ENCODE assay signal across 7 mouse cellular contexts in the genomic region with DNA sequence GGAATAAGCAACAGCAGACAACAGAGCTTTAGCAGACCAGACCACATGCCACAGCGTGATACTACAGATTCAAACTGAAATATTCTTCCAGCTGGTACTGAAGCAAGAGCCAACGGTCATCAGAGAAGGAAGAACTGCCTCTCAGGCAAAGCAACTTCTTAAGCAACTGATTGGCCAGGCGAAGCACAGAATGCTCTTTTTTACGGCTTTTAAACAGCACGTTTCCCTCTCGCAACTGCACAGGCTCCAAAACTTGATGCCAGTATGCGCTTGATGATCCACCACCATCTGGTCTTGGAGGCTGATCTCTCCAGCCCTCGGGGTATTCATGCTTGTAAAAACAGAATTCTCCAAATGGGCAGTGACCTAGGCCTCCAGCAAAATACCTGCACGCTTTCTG. TPM values are rescaled to one million over a fixed set of nuclear protein-coding genes. Genes with fewer than 3 reads are reported as not detected.
DNase-seq lines count a peak whose midpoint lies in the region; ATAC-seq and TF ChIP-seq lines count a peak whose summit lies in the region.

No protein-coding gene starts in this region.

- peak; percentile 14 to 17 for DNase-seq in layer of hippocampus, postnatal 14 days (ENCODE audit: low spot score in 2 of 2)
- no peak for DNase-seq in layer of hippocampus, adult 2 months (ENCODE audit: low spot score in 2 of 2)
- DNase-seq in forebrain, embryonic 10.5 days (ENCODE audit: extremely low spot score, low spot score), result no peak
- no peak for DNase-seq in gastrocnemius, postnatal 14 days

- ATAC-seq in intestine, embryonic 15.5 days, result no peak
- no peak for ATAC-seq in neural tube, embryonic 15.5 days (ENCODE audit: low FRiP score)
- no peak for ATAC-seq in frontal cortex, adult (ENCODE audit: low TSS enrichment)

- peaks cover 12% of the 10 kb centered on the region for H3K4me1 ChIP-seq in forebrain, embryonic 10.5 days
- H3K4me1 ChIP-seq in intestine, embryonic 15.5 days (replicated peaks), result 0 out of 2 replicates have a peak, but pooled peaks cover 3% of the 10 kb centered on the region
- H3K4me1 ChIP-seq in neural tube, embryonic 15.5 days, result peaks cover 11% of the 10 kb centered on the region

- peak overlapping the region; percentile 73 for H3K4me2 ChIP-seq in intestine, embryonic 15.5 days (replicated peaks)
- H3K4me2 ChIP-seq in neural tube, embryonic 15.5 days, result peak overlapping the region; percentile 62

- peaks cover 25% of the 10 kb centered on the region for H3K9me3 ChIP-seq in forebrain, embryonic 10.5 days
- no peaks in the 10 kb centered on the region for H3K9me3 ChIP-seq in intestine, embryonic 15.5 days
- 0 out of 2 replicates have a peak, but pooled peaks cover 6% of the 10 kb centered on the region for H3K9me3 ChIP-seq in neural tube, embryonic 15.5 days (replicated peaks)

- 63% methylated on average over 9 of the region's 9 CpGs for WGBS in forebrain, embryonic 10.5 days
- WGBS in intestine, embryonic 15.5 days, result 82% methylated on average over 9 of the region's 9 CpGs
- WGBS in neural tube, embryonic 15.5 days, result 46% methylated on average over 9 of the region's 9 CpGs

- intact Hi-C loops in gastrocnemius, postnatal 14 days (cut with DNase I; ENCODE audit: low total_unique reads), result no loop called here

- no peak overlapping the region for H3K9ac ChIP-seq in intestine, embryonic 15.5 days
- peak overlapping the region; percentile 73 for H3K9ac ChIP-seq in neural tube, embryonic 15.5 days (replicated peaks)

- H3K4me3 ChIP-seq in layer of hippocampus, adult 2 months, result no peak overlapping the region
- H3K4me3 ChIP-seq in forebrain, embryonic 10.5 days, result peak overlapping the region; percentile 71
- H3K4me3 ChIP-seq in intestine, embryonic 15.5 days (replicated peaks), result no peak overlapping the region
- peak overlapping the region; percentile 66 for H3K4me3 ChIP-seq in neural tube, embryonic 15.5 days (replicated peaks)

- 0 out of 2 replicates have a peak, but pooled peaks cover 3% of the 10 kb centered on the region for H3K36me3 ChIP-seq in forebrain, embryonic 10.5 days (replicated peaks)
- no peaks in the 10 kb centered on the region for H3K36me3 ChIP-seq in intestine, embryonic 15.5 days
- no peaks in the 10 kb centered on the region for H3K36me3 ChIP-seq in neural tube, embryonic 15.5 days

- no peak for TF ChIP-seq CTCF in layer of hippocampus, adult 2 months (conservative IDR thresholded peaks at IDR 0.05)

- H3K27me3 ChIP-seq in forebrain, embryonic 10.5 days (ENCODE audit: poor library complexity, severe bottlenecking), result no peaks in the 10 kb centered on the region
- H3K27me3 ChIP-seq in intestine, embryonic 15.5 days (replicated peaks), result no peaks in the 10 kb centered on the region
- H3K27me3 ChIP-seq in neural tube, embryonic 15.5 days (replicated peaks), result no peaks in the 10 kb centered on the region

- H3K27ac ChIP-seq in layer of hippocampus, adult 2 months, result no peak overlapping the region
- peak overlapping the region; percentile 96 for H3K27ac ChIP-seq in forebrain, embryonic 10.5 days
- no peak overlapping the region for H3K27ac ChIP-seq in intestine, embryonic 15.5 days
- no peak overlapping the region for H3K27ac ChIP-seq in neural tube, embryonic 15.5 days (replicated peaks)

RNA-seq across cellular contexts. Expression of gene Mkrn3, which starts 1.6 kb away (rescaled TPM):
- 10 to 100 TPM; 15.3 to 15.4 TPM for total RNA-seq in layer of hippocampus, postnatal 14 days (2021)
- under 1 TPM; 0.76 to 0.84 TPM for total RNA-seq in layer of hippocampus, adult 2 months (2021)
- 14.9 and 16.2 TPM in 2 replicates for polyA plus RNA-seq in forebrain, embryonic 10.5 days (2016; fragmentation: Nextera tagmentation; extraction: Ambion mirVana)
- polyA plus RNA-seq in intestine, embryonic 15.5 days (2015; fragmentation: Nextera tagmentation; extraction: Ambion mirVana), result 4.2 and 4.4 TPM in 2 replicates
- polyA plus RNA-seq in neural tube, embryonic 15.5 days (2015; fragmentation: Nextera tagmentation; extraction: Ambion mirVana), result 17.1 and 21.2 TPM in 2 replicates
- total RNA-seq in gastrocnemius, postnatal 14 days (2021), result under 1 TPM; 0.33 to 0.42 TPM

RNA-seq across cellular contexts. Expression of gene Magel2, which starts 41.5 kb away (rescaled TPM):
- 1 to 10 TPM; 2.9 to 4.0 TPM for total RNA-seq in layer of hippocampus, postnatal 14 days (2021)
- total RNA-seq in layer of hippocampus, adult 2 months (2021), result 1 to 10 TPM; 1.2 to 1.3 TPM
- 4.2 and 4.6 TPM in 2 replicates for polyA plus RNA-seq in forebrain, embryonic 10.5 days (2016; fragmentation: Nextera tagmentation; extraction: Ambion mirVana)
- 0.69 and 0.72 TPM in 2 replicates for polyA plus RNA-seq in intestine, embryonic 15.5 days (2015; fragmentation: Nextera tagmentation; extraction: Ambion mirVana)
- 12.0 and 13.8 TPM in 2 replicates for polyA plus RNA-seq in neural tube, embryonic 15.5 days (2015; fragmentation: Nextera tagmentation; extraction: Ambion mirVana)
- under 1 TPM; 0.21 to 0.47 TPM for total RNA-seq in gastrocnemius, postnatal 14 days (2021)

RNA-seq across cellular contexts. Expression of gene Peg12, which starts 46.0 kb away (rescaled TPM):
- total RNA-seq in layer of hippocampus, postnatal 14 days (2021), result 1 to 10 TPM; 1.2 to 1.4 TPM
- total RNA-seq in layer of hippocampus, adult 2 months (2021), result under 1 TPM; 0.27 to 0.67 TPM
- polyA plus RNA-seq in forebrain, embryonic 10.5 days (2016; fragmentation: Nextera tagmentation; extraction: Ambion mirVana), result 125 and 130 TPM in 2 replicates
- 18.1 and 21.4 TPM in 2 replicates for polyA plus RNA-seq in intestine, embryonic 15.5 days (2015; fragmentation: Nextera tagmentation; extraction: Ambion mirVana)
- polyA plus RNA-seq in neural tube, embryonic 15.5 days (2015; fragmentation: Nextera tagmentation; extraction: Ambion mirVana), result 7.2 and 10.2 TPM in 2 replicates
- total RNA-seq in gastrocnemius, postnatal 14 days (2021), result 1 to 10 TPM; 1.9 to 2.6 TPM

Comparison
In these comparisons a context has a peak if more than half of its experiments do, and no peak if none do; other contexts are left out.
1. DNase-seq: peak in layer of hippocampus, postnatal 14 days (2 of 2); none in layer of hippocampus, adult 2 months (0 of 2), forebrain, embryonic 10.5 days (single experiment) and gastrocnemius, postnatal 14 days (single experiment).
2. RNA of gene Mkrn3, which starts 1.6 kb away (total RNA-seq): 15.3 to 15.4 TPM in layer of hippocampus, postnatal 14 days; 0.76 to 0.84 TPM in layer of hippocampus, adult 2 months and 0.33 to 0.42 TPM in gastrocnemius, postnatal 14 days; every median in the first group is over 4 times any median in the second.
3. H3K4me3 ChIP-seq: peak in forebrain, embryonic 10.5 days (single experiment) and neural tube, embryonic 15.5 days (single experiment); none in layer of hippocampus, adult 2 months (single experiment) and intestine, embryonic 15.5 days (single experiment).